Mouse (Mus musculus) frontal cortex, postnatal 25 days (tissue): ENCODE data around the gene Spint4.
"Not testable (repeated sequence)": the region's sequence is repeated elsewhere in the genome, so short reads cannot be mapped to it uniquely, and the experiment has no call there.

Experiments
- DNase-seq, 2 experiments: peaks; one replicate each; pipeline ENCODE4 v3.0.0; 2022; ENCODE audit warnings: low spot score in 2 of 2

The Spint4 gene

DNA sequence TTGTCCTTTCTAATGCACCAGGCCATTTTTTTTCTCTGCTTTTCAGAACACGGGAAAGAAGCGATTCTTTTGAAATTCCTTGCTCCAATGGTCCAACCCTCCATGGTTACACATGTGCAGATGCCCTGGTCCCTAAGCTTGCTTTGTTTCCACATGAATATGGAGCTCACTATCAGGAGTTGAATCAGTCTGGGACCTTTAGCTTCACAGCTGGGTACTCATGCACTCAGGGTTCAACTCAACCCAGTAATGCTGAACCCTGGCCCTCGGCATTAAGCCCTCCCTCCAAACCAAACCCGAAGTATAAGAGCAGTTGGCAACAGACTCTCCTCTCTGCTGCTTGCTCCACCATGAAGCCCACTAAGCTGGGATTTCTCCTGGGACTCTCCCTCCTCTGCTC lies at the start of gene Spint4:
TSS of gene Spint4 (plus strand) at position 301 of the 400 bp plus-strand sequence.
- no peak for DNase-seq

DNA sequence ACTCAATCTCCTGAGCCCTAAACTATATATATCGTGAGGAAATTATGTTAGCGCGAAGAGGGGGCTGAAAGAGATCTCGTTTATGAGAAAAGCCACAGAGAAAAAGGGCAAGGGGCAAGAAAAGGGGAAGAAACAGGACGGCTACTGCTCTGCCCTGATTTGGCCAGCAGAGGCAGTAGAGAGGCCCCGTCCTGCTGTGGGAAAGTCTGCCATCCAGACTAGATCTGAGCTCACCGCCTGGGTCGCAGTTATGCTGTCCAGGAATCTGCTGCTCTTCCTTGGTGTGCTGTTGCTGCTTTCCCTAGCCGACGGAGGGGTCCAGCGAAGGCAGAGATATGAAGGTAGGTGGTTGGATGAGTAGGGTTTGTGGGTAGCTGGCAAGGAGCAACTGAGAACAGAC lies 42.4 kb upstream of the Spint4 start, which contains the start of gene Wfdc10:
TSS of gene Wfdc10 (plus strand) at position 189 of the 400 bp plus-strand sequence.
- DNase-seq: peak in 1 of 2 experiments; percentile 10

GRCm38 (mm10) chr2:164656483-164656882 lies 41.8 kb upstream of the Spint4 start, which contains the start of gene Wfdc9:
Gene Wfdc9 (minus strand): TSS chr2:164656583.
- no peak for DNase-seq

GRCm38 (mm10) chr2:164664851-164665250 lies 33.5 kb upstream of the Spint4 start:
- DNase-seq: no peak

- no peak for DNase-seq
Measured at GRCm38 (mm10) chr2:164670261-164670660, 28.0 kb upstream of the Spint4 start.

DNA sequence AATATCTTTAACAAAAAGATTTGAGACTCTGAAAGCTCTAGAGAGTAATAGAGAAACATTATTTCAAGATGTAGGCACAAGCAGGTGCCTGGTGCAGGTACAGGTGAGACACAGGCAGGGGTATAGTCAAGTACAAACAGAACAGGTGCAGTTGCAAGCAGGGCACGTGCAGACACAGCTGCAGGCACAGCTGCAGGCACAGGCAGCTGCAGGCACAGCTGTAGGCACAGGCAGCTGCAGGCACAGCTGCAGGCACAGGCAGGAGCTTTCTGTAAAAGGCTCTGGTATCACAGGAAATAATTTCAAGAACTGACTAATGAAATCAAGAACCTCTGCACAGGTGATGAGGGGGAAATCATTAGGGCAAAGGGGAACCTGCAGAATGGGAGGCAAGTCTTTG lies 27.4 kb upstream of the Spint4 start:
- no peak for DNase-seq

DNA sequence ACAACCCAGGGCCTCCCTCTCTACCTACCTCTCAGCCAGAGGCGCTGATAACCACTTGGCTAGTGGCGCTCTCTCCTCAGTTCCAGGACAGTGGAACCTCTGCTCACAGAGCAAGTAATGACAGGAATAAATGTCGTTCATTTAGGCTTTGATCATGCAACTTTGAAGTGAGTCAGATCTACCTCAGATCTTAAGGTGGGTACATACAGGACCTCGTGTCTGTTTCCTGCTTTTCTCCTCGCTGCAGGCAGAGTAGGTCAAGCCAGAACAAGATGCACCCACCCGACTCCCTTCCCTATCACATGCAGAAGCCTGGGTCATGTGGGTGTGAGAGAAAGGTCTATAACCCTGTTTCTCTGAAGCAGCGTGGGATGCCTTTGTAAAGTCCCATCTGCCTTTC lies 24.3 kb upstream of the Spint4 start, which contains the start of gene Wfdc11:
TSS of gene Wfdc11 (minus strand) at position 101 of the 400 bp plus-strand sequence.
- no peak for DNase-seq

DNA sequence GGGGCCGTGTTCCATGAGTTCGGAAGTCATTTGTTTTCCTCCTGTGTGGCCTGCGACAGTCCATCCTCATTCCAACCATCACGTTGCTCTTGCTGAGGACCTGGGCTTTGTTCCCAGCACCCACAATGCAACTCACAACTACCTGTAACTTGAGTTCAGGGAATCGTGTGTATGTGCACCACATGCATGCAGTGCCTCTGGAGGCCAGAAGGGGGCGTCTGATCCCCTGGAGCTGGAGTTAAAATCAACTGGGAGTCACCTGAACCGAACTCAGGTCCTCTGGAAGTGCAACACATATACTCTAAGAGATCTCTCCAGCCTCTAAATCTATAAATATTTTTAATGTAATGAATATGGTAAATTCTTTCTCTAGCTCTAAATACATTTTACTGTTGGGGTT lies 22.2 kb upstream of the Spint4 start:
- no peak for DNase-seq

- DNase-seq: no peak
Measured at GRCm38 (mm10) chr2:164676916-164677685, 21.2 kb upstream of the Spint4 start.

DNA sequence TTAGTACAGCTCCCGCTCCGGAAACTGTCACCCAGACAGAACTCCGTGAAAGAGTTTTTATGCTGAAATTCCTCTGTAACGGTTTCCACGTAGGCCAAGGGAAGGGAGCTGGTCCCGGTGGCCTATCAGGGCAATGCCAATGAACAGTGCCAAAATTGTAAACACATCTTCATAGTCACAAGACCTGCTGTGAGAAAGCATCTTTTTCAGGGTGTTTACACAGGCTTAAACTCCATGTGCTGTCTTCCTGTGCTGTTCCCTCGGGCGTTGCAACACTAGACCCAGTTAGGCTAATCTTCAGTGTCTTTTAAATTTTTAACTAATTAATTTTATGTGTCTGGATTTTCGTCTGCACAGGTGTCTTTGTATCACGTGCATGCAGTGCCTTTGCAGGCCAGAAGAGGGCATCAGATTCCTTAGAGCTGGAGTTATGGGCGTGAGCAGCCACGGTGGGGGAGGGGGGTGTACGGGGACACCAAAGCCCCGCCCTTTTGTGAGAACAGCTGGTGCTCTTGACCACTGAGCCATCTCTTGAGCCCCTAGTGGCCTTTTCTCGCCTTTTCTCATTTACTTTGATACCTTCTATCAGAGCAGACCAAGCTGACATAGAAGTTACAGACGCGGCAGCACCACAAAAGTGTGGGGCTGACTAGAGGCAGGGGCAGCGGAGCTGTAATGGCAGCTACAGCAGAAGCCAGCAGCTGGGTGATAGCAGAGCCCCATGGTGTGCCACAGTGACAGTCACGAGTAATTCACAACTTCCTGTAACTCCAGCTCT lies 19.3 kb upstream of the Spint4 start:
- peak; percentile 42 to 44 for DNase-seq

GRCm38 (mm10) chr2:164679906-164680305 lies 18.4 kb upstream of the Spint4 start:
- no peak for DNase-seq

DNA sequence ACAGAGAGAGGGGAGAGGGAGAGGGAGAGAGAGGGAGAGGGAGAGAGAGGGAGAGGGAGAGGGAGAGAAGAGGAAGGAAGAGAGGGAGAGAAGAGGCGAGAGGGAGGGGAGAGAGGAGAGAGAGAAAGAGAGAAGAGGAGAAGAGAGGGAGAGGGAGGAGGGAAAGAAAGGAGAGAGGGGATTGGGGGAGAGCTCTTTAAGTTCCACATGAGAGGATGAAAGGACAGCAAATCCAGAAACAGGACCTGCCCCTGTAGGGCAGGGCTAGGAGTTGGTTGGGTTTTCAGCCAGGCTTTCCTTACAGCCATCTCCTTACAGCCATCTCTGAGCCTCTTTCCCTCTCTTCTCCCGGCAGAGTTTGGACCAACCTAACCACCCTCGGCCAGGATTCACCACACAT lies 13.5 kb upstream of the Spint4 start, which contains the start of gene Wfdc13:
TSS of gene Wfdc13 (plus strand) at position 301 of the 400 bp plus-strand sequence.
- DNase-seq: no peak

GRCm38 (mm10) chr2:164700959-164701358 lies 2.7 kb downstream of the Spint4 start:
- DNase-seq: no peak

- no peak for DNase-seq
Measured at GRCm38 (mm10) chr2:164701761-164702160, 3.5 kb downstream of the Spint4 start.

DNA sequence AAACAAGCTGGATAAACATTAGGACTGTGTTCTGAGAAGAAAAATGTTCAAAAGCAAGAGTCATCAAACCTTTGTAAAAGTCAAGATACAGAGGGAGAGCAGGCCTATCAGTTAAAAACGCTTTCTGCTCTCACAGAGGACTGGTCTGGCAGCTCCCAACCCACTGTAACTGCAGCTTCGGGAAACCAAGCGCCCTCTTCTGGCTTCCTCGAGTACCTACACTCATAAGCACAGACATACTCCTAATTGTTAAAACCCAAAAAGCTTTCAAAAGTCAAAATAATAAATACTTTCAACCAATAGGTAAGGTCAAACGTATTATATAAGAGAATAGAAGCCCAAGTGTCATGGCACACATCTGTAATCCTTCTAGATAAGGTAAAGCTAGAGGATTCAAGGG lies 5.9 kb downstream of the Spint4 start:
- no peak for DNase-seq

DNA sequence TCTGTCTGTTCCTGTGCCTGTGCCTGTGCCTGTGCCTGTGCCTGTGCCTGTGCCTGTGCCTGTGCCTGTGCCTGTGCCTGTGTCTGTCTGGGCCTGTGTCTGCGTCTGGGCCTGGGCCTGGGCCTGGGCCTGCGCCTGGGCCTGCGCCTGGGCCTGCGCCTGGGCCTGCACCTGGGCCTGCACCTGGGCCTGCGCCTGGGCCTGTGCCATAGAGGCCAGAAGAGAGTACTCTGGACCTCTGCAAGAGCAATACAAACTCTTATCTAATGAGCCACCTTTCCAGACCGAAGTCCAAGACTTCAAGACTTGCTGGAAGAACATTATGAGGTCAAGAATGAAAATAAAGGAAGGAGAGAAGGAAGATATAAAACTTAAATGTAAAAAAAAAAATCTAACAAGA lies 7.0 kb downstream of the Spint4 start:
- no peak for DNase-seq

DNA sequence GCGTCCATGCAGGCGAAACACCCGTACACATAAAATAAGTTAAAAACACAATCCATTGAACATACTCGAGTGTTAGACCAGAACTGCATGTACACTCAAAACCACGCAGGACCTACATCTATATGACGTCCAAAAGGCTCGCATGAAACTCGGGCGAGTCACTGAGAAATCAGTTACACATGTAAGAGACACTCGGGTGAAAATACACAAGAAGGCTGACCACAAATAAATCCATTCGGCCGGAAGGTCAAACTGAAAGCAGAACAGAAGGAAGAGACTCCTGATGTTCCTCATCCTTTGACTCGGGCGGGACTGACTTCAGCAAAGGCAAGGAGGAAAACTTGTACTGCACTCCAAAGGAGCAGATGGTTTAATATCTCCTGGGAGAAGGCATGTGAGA lies 7.7 kb downstream of the Spint4 start:
- no peak for DNase-seq

DNA sequence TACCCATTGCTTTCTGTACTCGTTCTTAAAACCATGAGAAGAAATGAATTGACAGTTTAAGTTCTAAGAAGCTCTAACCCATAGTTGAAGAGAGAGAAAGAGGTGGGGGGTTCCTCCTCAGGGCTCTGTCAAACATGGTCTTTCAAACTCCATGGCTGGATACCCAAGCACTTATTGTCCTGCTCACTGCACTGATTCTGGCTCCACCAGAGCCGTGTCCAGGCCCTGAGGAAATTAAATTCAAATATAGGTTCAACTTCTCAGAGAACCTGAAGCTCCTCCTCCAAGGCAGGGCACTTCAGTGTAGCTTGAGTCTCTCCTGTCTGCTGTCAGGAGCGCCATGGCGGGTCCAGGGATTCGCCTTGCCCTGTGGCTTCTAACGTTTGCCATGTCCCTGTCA lies 16.7 kb downstream of the Spint4 start, which contains the start of gene Spint5:
TSS of gene Spint5 (plus strand) at position 301 of the 400 bp plus-strand sequence.
- DNase-seq: no peak

GRCm38 (mm10) chr2:164716194-164716786 lies 18.0 kb downstream of the Spint4 start:
- DNase-seq: not testable (repeated sequence)

- DNase-seq: no peak
Measured at GRCm38 (mm10) chr2:164723276-164723675, 25.0 kb downstream of the Spint4 start.

DNA sequence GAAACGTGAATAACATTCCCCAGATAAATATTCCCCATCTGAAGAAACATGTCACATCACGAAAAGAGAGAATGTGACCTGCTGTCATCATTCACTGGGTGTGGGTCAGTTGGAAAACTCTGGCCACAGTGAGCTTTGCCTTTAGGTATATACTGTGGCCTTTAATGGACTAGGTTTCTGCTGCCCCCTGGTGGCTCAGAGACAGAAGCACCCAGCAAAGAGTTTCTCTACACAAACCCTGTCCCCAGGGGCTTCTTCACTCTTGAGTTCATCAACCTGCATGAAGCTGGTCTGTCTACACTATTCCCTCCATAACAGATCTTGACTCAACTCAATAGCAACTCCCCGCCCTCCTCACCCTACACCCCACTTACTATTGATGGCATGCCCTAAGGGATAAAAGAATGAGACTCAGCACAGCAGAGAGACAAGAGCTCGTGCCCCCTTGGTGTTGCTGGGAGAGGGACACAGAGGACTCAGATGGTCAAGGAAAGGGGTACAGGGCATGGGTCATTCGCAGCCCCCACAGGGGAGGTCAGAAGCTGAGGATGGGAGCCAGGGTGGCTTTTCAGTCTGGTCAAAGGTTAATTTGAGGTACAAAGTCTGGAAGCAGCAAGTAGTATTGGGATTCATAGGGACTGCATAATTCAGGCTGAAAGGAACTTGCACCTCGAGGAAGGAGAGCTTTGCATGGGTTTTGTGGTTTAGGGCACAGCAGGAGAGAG lies 27.8 kb downstream of the Spint4 start:
- DNase-seq: peak; percentile 32 to 44
